Mouse (Mus musculus) testis, adult 2 months (tissue): ENCODE results near the gene Sall2.
"Not testable (repeated sequence)": the region's sequence is repeated elsewhere in the genome, so short reads cannot be mapped to it uniquely, and the experiment has no call there.

ENCODE experiments used
- CTCF ChIP-seq: fragments of 200-500 bp; IDR thresholded peaks from 2 replicates; pipeline ENCODE4 v1.5.1; 2012; ENCODE audit warnings: low read depth, mild to moderate bottlenecking, inconsistent platforms, low read length, moderate library complexity; ENCODE audit not compliant: control insufficient read depth, insufficient read depth, insufficient replicate concordance
- POLR2A ChIP-seq: fragments of 200-500 bp; IDR thresholded peaks from 2 replicates; pipeline ENCODE4 v1.6.1; 2012; ENCODE audit warnings: low read depth, mild to moderate bottlenecking, inconsistent platforms, low read length, moderate library complexity; ENCODE audit not compliant: control insufficient read depth

DNA sequence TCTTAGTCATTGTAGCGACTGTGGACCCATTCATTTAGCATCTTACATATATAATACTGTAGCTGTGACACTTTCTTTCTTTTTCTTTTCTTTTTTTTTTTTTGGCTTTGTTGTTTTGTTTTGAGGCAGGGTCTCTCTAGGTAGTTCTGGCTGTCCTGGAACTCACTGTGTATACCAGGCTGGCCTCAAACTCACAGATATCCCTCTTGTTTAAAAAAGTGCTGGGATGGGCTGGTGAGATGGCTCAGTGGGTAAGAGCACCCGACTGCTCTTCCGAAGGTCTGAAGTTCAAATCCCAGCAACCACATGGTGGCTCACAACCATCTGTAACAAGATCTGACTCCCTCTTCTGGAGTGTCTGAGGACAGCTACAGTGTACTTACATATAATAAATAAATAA, 25.0 kb downstream of the Sall2 start:
- not testable (repeated sequence) for TF ChIP-seq CTCF, POLR2A
